Mouse (Mus musculus): ENCODE results near the gene Tmc3. TPM values are rescaled to one million over a fixed set of nuclear protein-coding genes. Genes with fewer than 3 reads are reported as not detected.

Gene Tmc3
- polyA plus RNA-seq, 1 experiment from 2014 or later, result 0.26 TPM

- peak; percentile 99 for ATAC-seq (ENCODE audit: low FRiP score)
- Histone ChIP-seq H3K4me3 (replicated peaks) (peak within 1 kb of the TSS; percentile 58), H3K27me3 (no peaks in the 10 kb centered on the region), H3K4me1 (peaks cover 8% of the 10 kb centered on the region), H3K36me3 (replicated peaks) (no peaks in the 10 kb centered on the region), H3K9me3 (no peaks in the 10 kb centered on the region), H3K27ac (no peak within 1 kb of the TSS), H3K9ac (peak within 1 kb of the TSS; percentile 66), H3K4me2 (peak within 1 kb of the TSS; percentile 76)
- under 1% methylated on average over 35 of the region's 35 CpGs for WGBS
Observed at GRCm38 (mm10) chr7:83631828-83632681, 47.3 kb downstream of the Tmc3 start, which contains the start of gene Stard5. Stard5 (plus strand) TSS chr7:83631959.

GRCm38 (mm10) chr7:83632682-83633120, 48.0 kb downstream of the Tmc3 start:
- H3K36me3 ChIP-seq (replicated peaks), result no peaks in the 10 kb centered on the region
- ATAC-seq (ENCODE audit: low FRiP score), result no peak
- peaks cover 8% of the 10 kb centered on the region for H3K4me1 ChIP-seq
- no peaks in the 10 kb centered on the region for H3K9me3 ChIP-seq
- WGBS, result 57% methylated on average over 6 of the region's 6 CpGs
- H3K4me3 ChIP-seq (replicated peaks), result peak overlapping the region; percentile 58
- peak overlapping the region; percentile 76 for H3K4me2 ChIP-seq
- H3K27me3 ChIP-seq, result no peaks in the 10 kb centered on the region
- no peak overlapping the region for H3K27ac ChIP-seq
- H3K9ac ChIP-seq, result peak overlapping the region; percentile 66; the same call in 1 of the 2 replicates

- Histone ChIP-seq H3K4me1 (peaks cover 8% of the 10 kb centered on the region), H3K9me3 (no peaks in the 10 kb centered on the region), H3K27me3 (no peaks in the 10 kb centered on the region), H3K9ac (no peak overlapping the region), H3K4me3 (replicated peaks) (no peak overlapping the region), H3K36me3 (replicated peaks) (no peaks in the 10 kb centered on the region), H3K27ac (no peak overlapping the region), H3K4me2 (no peak overlapping the region)
- ATAC-seq (ENCODE audit: low FRiP score), result no peak
- 92% methylated on average over 6 of the region's 6 CpGs for WGBS
Observed at GRCm38 (mm10) chr7:83633856-83634255, 49.1 kb downstream of the Tmc3 start.

GRCm38 (mm10) chr7:83635726-83636125, 51.0 kb downstream of the Tmc3 start:
- Histone ChIP-seq H3K36me3 (replicated peaks) (peaks cover 8% of the 10 kb centered on the region; the same call in 1 of the 2 replicates), H3K27me3 (no peaks in the 10 kb centered on the region), H3K9me3 (no peaks in the 10 kb centered on the region), H3K27ac (no peak overlapping the region), H3K4me2 (no peak overlapping the region), H3K4me1 (peaks cover 8% of the 10 kb centered on the region), H3K9ac (no peak overlapping the region), H3K4me3 (replicated peaks) (no peak overlapping the region)
- WGBS, result 81% methylated on average over 2 of the region's 2 CpGs
- ATAC-seq (ENCODE audit: low FRiP score), result no peak

- Histone ChIP-seq H3K4me1 (peaks cover 5% of the 10 kb centered on the region), H3K4me3 (replicated peaks) (no peak overlapping the region), H3K36me3 (replicated peaks) (peaks cover 8% of the 10 kb centered on the region; the same call in 1 of the 2 replicates), H3K9ac (no peak overlapping the region), H3K9me3 (no peaks in the 10 kb centered on the region), H3K27me3 (no peaks in the 10 kb centered on the region), H3K4me2 (no peak overlapping the region), H3K27ac (no peak overlapping the region)
- 85% methylated on average over 8 of the region's 8 CpGs for WGBS
- ATAC-seq (ENCODE audit: low FRiP score), result no peak
Observed at GRCm38 (mm10) chr7:83636425-83636824, 51.7 kb downstream of the Tmc3 start.

GRCm38 (mm10) chr7:83637781-83638583, 53.3 kb downstream of the Tmc3 start:
- no peak for ATAC-seq (ENCODE audit: low FRiP score)
- Histone ChIP-seq H3K4me2 (no peak overlapping the region), H3K27me3 (no peaks in the 10 kb centered on the region), H3K9me3 (no peaks in the 10 kb centered on the region), H3K27ac (no peak overlapping the region), H3K4me1 (peaks cover 6% of the 10 kb centered on the region), H3K36me3 (replicated peaks) (peaks cover 8% of the 10 kb centered on the region; the same call in 1 of the 2 replicates), H3K4me3 (replicated peaks) (no peak overlapping the region), H3K9ac (no peak overlapping the region)
- WGBS, result 93% methylated on average over 8 of the region's 8 CpGs

GRCm38 (mm10) chr7:83639084-83639483, 54.4 kb downstream of the Tmc3 start:
- no peak for ATAC-seq (ENCODE audit: low FRiP score)
- WGBS, result 95% methylated on average over 3 of the region's 3 CpGs
- Histone ChIP-seq H3K9me3 (no peaks in the 10 kb centered on the region), H3K9ac (no peak overlapping the region), H3K4me3 (replicated peaks) (no peak overlapping the region), H3K4me1 (peaks cover 6% of the 10 kb centered on the region), H3K36me3 (replicated peaks) (peaks cover 8% of the 10 kb centered on the region; the same call in 1 of the 2 replicates), H3K27ac (no peak overlapping the region), H3K27me3 (no peaks in the 10 kb centered on the region), H3K4me2 (no peak overlapping the region)

- Histone ChIP-seq H3K27ac (no peak overlapping the region), H3K27me3 (no peaks in the 10 kb centered on the region), H3K4me3 (replicated peaks) (no peak overlapping the region), H3K9me3 (no peaks in the 10 kb centered on the region), H3K4me1 (peaks cover 6% of the 10 kb centered on the region), H3K36me3 (replicated peaks) (peaks cover 8% of the 10 kb centered on the region; the same call in 1 of the 2 replicates), H3K9ac (no peak overlapping the region), H3K4me2 (no peak overlapping the region)
- 88% methylated on average over 5 of the region's 5 CpGs for WGBS
- ATAC-seq (ENCODE audit: low FRiP score), result no peak
Observed at GRCm38 (mm10) chr7:83640581-83640980, 55.9 kb downstream of the Tmc3 start.

GRCm38 (mm10) chr7:83641163-83641562, 56.4 kb downstream of the Tmc3 start:
- Histone ChIP-seq H3K4me1 (peaks cover 6% of the 10 kb centered on the region), H3K27me3 (no peaks in the 10 kb centered on the region), H3K9me3 (no peaks in the 10 kb centered on the region), H3K9ac (no peak overlapping the region), H3K27ac (no peak overlapping the region), H3K36me3 (replicated peaks) (peaks cover 8% of the 10 kb centered on the region; the same call in 1 of the 2 replicates), H3K4me2 (no peak overlapping the region), H3K4me3 (replicated peaks) (no peak overlapping the region)
- ATAC-seq (ENCODE audit: low FRiP score), result no peak
- 61% methylated on average over 2 of the region's 2 CpGs for WGBS

GRCm38 (mm10) chr7:83643581-83643980, 58.9 kb downstream of the Tmc3 start:
- H3K4me2 ChIP-seq, result no peak overlapping the region
- ATAC-seq (ENCODE audit: low FRiP score), result no peak
- no peaks in the 10 kb centered on the region for H3K9me3 ChIP-seq
- H3K4me3 ChIP-seq (replicated peaks), result no peak overlapping the region
- H3K27me3 ChIP-seq, result no peaks in the 10 kb centered on the region
- no peak overlapping the region for H3K27ac ChIP-seq
- H3K36me3 ChIP-seq (replicated peaks), result peaks cover 8% of the 10 kb centered on the region; the same call in 1 of the 2 replicates
- WGBS, result 94% methylated on average over 6 of the region's 6 CpGs
- H3K4me1 ChIP-seq, result peaks cover 6% of the 10 kb centered on the region
- no peak overlapping the region for H3K9ac ChIP-seq

GRCm38 (mm10) chr7:83644761-83645160, 60.0 kb downstream of the Tmc3 start:
- no peak overlapping the region for H3K4me2 ChIP-seq
- no peak for ATAC-seq (ENCODE audit: low FRiP score)
- peaks cover 8% of the 10 kb centered on the region; the same call in 1 of the 2 replicates for H3K36me3 ChIP-seq (replicated peaks)
- no peak overlapping the region for H3K9ac ChIP-seq
- WGBS, result 89% methylated on average over 2 of the region's 2 CpGs
- peaks cover 6% of the 10 kb centered on the region for H3K4me1 ChIP-seq
- no peak overlapping the region for H3K27ac ChIP-seq
- no peak overlapping the region for H3K4me3 ChIP-seq (replicated peaks)
- no peaks in the 10 kb centered on the region for H3K9me3 ChIP-seq
- no peaks in the 10 kb centered on the region for H3K27me3 ChIP-seq

GRCm38 (mm10) chr7:83645476-83645875, 60.7 kb downstream of the Tmc3 start:
- Histone ChIP-seq H3K4me1 (peaks cover 6% of the 10 kb centered on the region), H3K4me2 (no peak overlapping the region), H3K9me3 (no peaks in the 10 kb centered on the region), H3K27me3 (no peaks in the 10 kb centered on the region), H3K36me3 (replicated peaks) (peaks cover 2% of the 10 kb centered on the region; the same call in 1 of the 2 replicates), H3K9ac (no peak overlapping the region), H3K4me3 (replicated peaks) (no peak overlapping the region), H3K27ac (no peak overlapping the region)
- 86% methylated on average over 5 of the region's 5 CpGs for WGBS
- no peak for ATAC-seq (ENCODE audit: low FRiP score)
